Mouse (Mus musculus) spleen, adult 2 months (tissue): ENCODE results near the gene Gm2001. TPM values are rescaled to one million over a fixed set of nuclear protein-coding genes. Genes with fewer than 3 reads are reported as not detected.

ENCODE experiments used
- polyA plus RNA-seq: library from polyadenylated mRNA; depleted of rRNA; stranded (reverse); fragments of >200 nt; gene quantifications from 2 replicates; pipeline ENCODE4 v1.2.3, GENCODE M21; 2012; rRNA removed

Gene Gm2001
- polyA plus RNA-seq, 1 experiment, result not detected

Other genes with a start within 250 kb of the Gm2001 start
- gene Oog1, start 239.7 kb downstream of the Gm2001 start, polyA plus RNA-seq, result not detected in 2 replicates
- gene Gm4027, start 223.5 kb downstream of the Gm2001 start, polyA plus RNA-seq, result not detected in 2 replicates
- gene Gm16381, start 197.7 kb downstream of the Gm2001 start, polyA plus RNA-seq, result not detected in 2 replicates
- not detected in 2 replicates for gene Gm21319, start 66.6 kb downstream of the Gm2001 start, polyA plus RNA-seq
- not detected in 2 replicates for gene Gm21936, start 46.8 kb downstream of the Gm2001 start, polyA plus RNA-seq
- gene BB287469, start 25.8 kb downstream of the Gm2001 start, polyA plus RNA-seq, result not detected in 2 replicates
- gene Gm2016, start 31.7 kb upstream of the Gm2001 start, polyA plus RNA-seq, result not detected in 2 replicates
- gene Gm2022, start 53.0 kb upstream of the Gm2001 start, polyA plus RNA-seq, result not detected in 2 replicates
- not detected in 2 replicates for gene Gm2035, start 77.5 kb upstream of the Gm2001 start, polyA plus RNA-seq
- gene Gm2042, start 111.7 kb upstream of the Gm2001 start, polyA plus RNA-seq, result not detected in 2 replicates
- not detected in 2 replicates for gene Gm2075, start 169.5 kb upstream of the Gm2001 start, polyA plus RNA-seq
- gene Gm6803, start 176.4 kb upstream of the Gm2001 start, polyA plus RNA-seq, result not detected in 2 replicates
- gene Gm2056, start 184.7 kb upstream of the Gm2001 start, polyA plus RNA-seq, result not detected in 2 replicates
- not detected in 2 replicates for gene Gm16368, start 241.4 kb upstream of the Gm2001 start, polyA plus RNA-seq